Mouse (Mus musculus): ENCODE data around the gene Dab1.

DNA sequence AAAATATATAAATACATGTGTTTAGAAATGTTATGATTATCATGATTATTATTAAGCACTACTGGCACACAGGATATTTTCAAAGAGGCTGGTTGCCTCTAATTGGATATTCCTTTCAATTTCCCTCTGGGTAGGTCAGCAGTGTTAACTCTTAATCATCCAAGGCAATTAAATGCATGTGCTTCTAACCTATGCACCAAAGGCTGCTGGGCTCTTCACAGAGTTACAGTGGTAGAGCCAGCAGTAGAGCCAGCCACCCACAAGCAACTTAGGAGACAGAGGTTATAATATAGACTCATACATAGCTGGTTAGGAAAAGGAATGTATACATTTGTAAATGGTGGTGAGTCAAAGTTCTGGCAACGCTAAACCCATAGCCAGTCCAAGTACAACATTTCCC, 408.1 kb downstream of the Dab1 start:
- TF ChIP-seq CTCF (IDR thresholded peaks at IDR 0.05; ENCODE audit: low read depth, low read length) (no peak), POLR2A (IDR thresholded peaks at IDR 0.05; ENCODE audit: extremely low read depth, insufficient read depth, low read length) (no peak)
